Mouse (Mus musculus) ovary, adult 18-20 months (tissue): ENCODE results near the gene Slc35c1.

Experiments
- DNase-seq: peaks from one replicate; pipeline ENCODE4 v3.0.0; 2022; ENCODE audit warnings: low spot score, mixed read lengths

The Slc35c1 gene

DNA sequence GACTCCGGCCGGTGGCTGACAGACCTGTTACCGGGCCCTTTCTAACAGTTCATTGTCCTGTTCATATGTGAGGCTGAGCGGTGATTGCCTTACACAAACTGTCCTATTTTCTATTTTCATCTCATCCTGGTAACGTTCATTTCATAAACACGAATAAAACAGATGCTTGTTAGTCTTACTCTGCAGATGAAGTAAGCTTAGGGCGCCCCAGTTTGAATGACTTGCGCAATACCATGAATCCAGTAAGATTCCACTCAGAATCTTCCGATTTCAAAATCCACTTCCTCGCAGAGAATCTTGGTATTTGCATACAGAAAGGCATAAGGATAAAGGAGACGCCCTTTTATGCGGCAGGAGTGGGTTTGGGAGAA is 26.0 kb downstream of the Slc35c1 start:
- DNase-seq: no peak

DNA sequence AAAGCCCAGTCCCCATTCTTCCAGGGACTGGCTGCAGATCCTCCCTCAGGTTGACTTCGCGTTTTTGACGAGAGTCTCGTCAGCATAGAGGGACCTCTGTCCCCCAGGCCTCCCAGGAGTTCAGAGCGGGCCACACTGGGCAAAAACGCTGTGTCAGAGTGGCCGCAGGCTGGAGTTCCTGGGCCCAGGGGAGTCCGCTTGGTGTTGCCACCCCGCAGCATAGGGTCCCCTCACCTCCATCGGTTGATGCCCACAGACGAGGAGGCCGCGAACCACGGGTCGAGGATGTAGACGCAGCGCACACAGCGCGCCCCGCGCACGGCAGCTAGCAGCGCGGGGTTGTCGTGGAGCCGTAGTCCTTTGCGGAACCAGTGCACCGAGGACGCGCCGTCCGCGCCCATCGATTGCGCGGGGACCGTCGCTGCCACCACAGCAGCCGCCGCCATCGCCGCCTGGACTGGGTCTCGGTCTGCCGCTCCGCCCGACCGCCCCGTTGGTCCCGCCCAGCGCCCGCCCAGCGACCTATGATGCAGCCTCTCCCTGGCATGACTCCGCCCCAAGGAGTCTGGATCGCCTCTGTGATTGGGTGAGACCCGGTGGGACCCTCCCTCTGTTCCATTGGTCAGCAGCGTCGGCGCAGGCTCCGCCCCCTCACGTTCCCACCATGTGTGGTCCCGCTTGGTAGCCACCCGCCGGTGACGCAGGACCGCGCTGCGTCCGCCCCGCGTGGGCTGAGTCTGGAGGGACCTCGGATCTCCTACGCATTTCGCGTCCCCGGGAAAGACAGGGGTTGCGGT is 26.6 kb downstream of the Slc35c1 start, which contains the start of gene Cry2:
Gene Cry2, minus strand, starts transcription at position 466 of the 797 bp plus-strand sequence.
- peak; percentile 98 for DNase-seq

DNA sequence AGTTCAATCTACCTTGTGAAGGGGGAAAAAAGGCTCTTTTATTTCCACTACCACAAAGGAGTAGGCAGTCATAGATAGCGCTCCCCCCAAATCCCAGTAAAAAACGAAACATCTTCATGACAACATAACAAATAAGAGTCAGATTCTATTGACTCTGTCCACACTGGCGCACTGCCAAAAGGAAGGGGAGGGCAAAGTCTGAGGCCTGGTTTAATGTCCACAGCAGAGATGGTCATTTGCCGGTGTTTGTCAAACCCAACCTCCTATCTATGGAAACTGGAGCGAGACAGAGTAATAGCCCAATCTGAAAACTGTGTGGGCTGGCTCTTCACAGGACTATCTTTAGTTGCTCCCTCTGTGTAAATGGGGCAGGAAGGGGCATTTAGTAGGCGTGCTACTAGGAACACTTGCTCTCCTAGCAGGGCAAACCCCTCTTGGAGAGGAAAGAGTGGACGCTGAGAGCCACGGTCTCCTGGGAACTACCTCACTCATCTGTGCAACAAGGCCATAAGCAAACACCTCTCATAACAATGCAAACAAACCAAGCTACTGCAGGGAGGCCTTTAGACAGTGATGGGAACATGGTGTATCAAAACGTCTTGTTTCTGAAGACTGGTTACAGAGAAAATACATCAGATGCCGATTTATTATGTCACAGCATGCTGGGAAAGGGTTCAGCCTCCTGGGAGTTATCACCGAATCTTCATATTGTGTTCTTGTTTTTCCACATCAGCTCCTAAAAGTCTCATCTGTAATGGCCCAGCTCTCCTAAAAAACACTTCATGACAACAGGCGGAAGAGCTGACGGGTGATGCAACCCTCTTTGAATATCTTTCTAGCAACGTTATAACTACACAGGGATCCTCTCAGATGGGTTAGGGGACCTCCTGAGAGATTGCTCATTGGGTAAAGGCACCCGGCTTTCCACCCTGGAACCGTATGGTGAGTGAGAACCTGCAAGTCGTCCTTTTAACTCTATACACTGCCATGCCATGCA is 27.7 kb downstream of the Slc35c1 start:
- DNase-seq: peak; percentile 39

DNA sequence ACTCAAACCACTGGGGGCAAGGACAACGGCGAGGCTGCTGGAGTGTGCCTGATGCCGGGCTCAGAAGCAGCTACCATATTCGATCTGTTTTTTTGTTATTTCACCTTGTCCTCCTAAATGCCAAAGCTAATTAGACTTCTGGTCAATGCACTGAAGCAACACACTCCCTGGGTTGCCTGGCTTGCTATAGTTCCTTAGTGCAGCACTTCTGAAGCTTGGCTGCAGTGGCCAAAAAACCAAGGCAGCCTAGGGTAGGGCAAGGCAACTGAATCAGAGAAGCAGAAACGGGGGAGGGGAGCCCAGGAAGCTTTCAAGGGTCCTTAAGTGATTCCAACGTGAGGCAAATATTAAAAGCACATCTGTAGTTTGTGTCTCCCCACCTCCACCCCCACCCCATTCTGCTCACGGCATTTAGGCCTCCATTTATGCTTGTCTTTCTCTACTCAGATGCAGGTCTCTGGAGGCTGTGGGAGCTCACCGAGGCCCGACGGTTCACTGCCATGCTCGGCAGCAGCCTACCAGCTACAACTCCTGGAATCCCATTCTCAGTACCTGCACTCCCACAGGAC is 28.6 kb downstream of the Slc35c1 start:
- no peak for DNase-seq

DNA sequence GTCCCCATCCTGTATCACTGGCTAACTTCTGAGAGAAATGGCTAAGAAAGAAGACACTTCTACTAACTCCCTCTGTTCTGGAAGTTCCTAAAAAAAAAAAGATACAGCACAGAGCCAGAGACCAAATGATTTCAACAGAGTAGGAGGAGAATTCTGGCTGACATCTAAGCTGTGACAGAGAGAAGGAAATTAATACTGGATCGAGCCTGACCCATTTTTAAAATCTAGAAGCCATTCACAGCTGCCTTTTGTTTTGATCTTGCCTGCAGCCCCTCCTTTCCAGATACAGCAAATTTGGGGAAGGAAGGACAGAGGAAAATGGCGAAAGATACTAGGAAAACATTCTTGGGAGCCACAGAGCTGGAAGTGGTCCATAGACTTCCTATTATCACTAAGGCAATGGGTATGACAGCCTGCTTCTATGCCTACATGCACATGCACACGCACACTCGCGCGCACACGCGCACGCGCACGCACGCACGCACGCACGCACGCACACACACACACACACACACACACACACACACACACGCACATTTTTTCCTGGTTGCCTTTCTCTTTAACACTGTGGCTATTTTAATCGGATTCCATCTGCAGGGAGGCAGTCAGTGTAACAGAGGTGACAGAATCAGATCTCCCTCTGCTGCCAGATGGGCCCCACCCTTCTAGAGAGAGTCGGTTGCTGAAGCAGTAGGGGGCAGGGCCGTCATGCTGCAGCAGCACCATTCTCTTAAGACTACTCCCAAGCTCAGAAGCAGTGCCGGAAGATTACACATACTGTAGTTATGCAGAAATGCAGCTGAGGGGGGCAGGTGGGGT is 29.4 kb downstream of the Slc35c1 start:
- DNase-seq: peak; percentile 30

DNA sequence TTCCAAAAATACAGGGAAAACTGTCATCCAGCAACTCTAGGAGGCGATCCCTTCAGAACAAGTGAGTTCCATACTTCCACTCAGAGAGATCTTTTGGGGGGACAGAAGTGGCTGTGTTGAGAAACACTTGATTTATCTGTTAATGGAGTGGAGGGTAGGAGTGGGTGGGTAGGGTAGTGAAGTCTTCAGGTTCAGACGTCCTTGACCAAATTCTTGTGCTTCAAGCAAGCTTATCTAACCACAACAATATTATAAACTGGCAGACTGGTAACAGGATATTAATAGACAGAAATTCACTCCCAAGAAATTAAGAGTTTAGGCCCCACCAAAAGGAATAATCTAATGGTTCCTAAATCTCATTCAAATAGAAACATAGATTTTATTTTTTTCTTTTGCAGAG is 30.2 kb downstream of the Slc35c1 start:
- DNase-seq: no peak

DNA sequence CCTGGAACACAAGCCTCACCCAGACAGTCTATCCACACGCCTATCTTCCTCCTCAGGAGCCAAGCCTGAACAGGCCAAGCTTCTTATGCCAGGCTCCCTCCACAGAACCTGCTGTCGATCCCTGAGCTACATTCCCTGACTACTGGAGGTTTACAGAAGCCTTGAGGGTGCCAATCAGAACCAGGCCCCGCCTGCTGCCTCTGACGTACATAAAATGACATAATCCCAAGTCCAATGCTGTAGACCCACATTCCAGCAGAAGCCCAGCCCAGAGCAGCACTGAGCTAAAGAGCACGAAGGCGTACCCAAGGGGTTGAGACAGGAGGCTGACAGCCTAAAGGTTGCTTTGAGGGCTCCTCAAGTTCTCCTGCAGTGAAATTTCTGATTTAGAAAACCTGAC is 32.5 kb downstream of the Slc35c1 start:
- DNase-seq: peak; percentile 47

DNA sequence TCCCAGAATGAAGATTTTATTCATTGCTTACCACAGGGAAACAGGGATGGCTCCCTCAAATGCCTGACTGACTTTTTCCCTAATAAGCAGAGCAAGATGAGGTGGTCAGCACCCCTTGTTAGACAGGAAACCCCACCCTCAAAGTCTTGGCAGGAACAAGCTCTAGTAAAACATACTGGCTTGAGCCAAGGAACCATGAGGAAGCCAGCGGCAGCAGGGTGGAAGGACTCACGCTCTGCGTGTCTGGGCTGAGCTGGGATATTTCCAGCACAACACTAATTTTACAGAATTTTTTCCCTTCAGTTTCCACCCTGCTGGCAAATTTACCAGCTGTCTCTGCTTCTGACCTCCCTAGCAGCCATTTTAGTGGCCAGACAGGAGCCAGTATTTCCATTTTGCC is 33.9 kb downstream of the Slc35c1 start:
- no peak for DNase-seq

DNA sequence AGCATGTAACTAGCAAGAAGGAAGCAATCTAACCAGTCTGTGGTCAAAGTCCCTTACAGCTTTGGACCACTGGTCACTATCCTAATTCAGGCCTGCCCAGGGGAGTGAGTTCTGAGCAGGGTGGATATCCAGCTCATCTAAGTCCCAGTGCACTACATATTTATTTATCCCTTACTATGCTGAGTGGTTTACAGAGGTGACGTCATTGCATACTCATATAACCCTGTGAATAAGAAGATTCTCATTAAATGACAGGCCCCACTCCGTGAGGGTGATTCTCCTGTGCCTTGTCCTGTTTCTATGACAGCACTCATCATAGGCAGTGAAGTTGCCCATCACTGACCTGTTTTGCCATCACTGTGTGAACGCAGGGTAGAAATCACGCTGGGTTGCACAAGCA is 35.0 kb downstream of the Slc35c1 start:
- DNase-seq: no peak

DNA sequence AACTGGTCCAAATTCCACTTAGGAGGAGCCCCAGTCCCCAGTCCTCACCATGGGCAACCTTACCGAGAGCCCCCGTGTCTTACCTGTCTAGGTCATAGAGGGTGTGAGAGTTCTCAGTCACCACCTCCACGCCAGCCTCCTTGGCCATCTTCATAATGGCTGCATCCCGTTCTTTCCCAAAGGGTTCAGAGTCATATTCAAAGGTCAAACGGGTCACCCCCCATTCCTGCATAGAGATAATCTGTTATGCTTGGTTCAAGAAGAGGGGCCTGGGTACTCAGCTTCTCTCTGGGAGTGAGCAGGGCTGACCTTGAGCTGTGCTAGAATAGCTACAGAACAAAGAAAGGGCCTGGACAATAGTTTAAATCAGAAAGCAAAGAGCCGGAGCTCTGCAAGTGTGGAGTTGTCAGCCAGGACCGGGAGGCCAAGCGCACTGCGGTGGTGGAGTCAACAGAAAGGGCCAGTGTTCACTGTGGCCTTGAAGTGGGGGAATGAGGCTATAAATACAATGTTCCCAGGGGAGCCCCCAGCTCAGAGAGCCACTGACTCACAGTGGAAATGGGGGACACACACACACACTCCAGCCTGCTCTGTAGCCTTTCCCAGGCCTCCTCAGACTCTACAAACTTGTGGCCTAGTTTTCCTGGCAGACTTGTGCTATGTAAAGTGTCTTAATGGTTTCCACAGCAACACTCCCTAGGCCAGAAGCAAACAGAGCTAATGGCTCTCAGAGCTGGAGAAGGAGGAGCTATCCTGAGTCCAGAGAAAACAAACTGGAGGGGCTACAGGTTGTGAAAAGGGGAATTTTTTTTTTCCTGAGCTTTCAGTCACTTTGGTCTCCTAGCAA is 35.7 kb downstream of the Slc35c1 start:
- DNase-seq: peak; percentile 57

DNA sequence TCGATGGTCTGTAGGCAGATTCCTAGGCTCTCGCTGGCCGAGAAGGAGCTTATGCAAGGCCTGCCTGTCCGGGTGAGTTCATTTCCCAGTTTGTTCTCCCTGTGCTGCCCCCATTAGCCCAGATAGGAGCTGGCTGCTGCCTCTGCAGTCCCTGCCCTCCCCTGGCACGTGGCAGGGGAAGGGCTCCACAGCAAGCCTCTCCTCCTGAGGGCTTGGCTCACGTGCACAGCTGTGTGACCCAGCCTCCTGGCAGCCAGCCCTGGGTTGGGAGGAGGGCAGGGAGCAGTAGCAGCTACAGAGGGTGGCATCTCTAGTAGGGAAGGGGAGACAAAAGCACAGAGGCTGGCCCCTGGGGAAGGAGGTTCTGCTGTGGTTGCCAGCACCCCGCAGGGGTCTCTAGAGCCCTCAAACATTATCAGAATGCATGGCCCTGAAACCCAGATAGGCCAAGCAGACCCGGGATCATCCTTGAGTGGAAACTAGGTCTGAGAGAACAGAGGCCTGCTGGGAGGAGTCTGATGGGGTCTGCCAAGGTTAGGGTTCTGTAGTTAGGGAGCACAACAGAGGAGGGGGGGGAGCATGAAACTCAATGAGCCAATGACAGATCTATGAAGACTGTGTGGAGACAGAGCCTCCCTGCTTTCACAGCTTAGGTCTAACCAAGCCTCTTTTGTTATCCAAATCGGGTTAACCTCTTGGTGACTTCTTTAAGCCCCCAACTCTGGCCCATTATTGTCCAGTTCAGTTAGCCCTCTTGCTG is 36.5 kb downstream of the Slc35c1 start:
- DNase-seq: peak; percentile 93

DNA sequence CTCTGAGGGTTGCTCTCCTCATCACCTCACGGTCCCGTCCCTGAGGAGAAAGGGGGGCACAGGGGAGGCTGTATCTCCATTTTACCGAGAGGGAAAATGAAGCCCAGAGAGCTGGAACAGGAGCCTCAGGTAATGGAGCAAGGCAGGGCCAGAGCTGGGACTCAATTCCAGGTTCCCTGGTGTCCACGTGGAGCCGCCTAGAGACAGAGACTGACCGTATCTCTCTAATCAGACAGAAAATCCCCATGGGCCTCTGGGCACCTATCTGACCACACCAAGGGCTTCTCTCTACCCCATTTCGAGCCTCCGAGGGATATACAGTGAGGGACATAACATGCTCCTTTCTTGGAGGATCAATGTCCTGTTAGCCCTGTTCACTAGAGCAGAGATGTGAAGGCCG is 37.2 kb downstream of the Slc35c1 start:
- no peak for DNase-seq

DNA sequence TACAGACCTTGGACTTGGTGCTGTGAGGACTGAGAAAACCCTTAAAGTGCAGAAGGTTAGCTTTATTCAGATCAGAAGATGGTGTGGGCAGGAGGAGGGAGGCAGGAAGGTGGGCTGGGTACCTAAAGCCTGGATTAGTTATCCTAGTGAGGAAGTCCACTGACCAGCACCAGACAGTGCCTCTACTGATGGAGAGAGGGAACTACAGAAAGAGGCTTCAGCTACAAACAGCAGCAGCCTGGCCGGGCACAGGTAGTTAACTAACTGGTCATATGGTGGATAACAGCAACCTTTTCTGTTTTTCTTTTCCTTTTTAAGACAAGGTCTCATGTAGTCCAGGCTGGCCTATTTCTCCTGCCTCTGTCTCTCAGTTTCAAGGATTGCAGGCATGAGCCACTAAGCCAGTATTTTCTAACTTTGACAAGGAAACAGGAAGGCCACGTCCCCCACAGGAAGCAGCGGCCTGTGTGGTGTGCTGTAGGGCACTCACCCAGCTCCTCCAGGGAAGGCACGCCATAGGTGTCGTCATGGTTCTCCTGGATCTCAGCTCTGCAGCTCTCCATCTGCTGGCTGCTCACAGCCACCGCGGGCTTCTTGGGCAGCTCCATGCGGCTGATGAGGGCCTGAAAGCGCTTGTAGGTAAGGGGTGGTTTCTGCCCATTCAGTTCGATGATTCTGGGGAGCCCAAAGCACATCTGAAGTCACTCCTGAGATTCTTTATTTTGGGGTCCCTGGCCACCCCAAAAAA is 37.8 kb downstream of the Slc35c1 start:
- no peak for DNase-seq

DNA sequence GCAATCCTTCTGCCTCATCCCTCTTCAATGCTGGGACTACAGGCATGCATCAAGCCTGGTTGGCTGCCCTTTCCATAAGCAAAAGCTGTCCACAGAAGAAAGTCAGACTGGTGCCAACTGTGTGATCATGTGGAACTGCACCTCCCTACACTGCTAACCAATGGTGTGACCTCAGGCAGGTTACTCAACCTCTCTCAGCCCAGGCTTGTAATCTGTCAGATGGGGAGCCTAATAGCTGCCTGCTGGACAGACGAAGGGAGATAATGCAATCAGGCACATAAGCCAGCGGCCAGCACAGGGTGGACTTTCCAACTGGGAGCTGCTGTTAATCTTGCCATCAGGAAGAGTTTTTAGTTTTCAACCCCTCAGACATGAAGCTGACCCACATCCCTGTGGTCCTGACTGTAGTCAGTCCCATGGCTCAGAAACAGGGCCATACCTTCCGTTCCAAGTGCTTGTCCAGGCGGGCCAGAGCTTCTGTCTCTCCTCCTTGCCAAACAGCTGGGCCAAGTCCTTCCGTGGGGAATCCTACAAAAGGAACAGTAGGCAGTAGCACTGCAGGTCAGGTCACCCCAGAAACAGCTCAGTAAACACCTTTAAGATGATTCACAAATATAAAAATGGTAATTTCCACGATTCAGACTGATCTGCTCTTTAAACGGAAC is 38.5 kb downstream of the Slc35c1 start:
- DNase-seq: no peak

DNA sequence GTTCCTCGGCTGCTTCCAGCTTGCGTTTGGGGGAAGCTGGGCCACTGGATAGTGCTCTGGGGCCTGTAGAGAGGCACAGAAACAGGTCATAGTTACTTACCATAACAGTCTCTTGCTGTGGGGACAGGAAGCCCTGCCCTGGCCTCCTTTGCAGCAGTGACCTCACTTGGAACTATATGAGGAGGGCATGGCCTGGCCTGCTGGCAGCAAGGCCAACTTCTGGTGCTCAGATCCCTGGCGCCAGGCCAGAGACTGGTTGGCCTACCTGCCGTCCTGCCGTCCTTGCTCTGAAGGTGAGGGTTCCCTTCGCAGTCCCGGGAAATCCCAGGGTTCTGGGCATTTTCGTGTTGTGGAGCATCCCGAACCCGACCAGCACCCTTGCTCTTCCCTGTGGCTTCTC is 48.6 kb downstream of the Slc35c1 start:
- no peak for DNase-seq

DNA sequence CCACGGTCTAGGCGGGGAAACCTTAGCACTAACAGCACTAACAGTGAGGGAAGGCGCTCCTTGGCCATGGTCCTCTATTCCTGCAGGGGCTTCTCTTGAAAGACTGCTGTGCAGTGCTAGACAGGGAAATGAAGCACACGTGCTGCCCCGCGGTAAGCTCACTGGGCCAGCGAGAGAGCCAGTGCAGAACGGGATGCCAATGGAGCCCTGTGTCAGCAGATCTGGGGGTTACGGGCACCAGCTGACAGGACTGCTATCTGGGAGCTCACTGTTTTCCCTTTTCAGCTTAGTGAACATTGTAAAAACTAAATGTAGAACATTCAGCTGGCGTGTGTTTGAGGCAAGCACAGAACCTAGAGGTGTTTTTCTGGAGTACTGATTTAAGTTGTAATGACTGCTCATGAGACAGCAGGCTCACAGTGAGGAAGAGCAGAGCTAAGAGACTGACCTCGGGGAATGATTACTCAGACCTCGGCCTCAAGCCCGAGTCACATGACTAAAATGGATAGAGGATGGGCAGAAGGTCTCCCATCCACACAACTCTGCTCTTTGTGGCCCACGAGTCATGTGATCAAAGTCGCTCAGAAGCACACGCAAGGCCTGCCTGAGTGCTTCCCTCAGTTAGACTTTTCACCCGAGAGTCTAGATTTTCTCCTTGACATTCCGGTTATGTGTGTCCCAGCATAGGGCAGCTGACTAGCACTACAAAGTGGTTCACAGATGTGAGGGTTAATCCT is 51.9 kb downstream of the Slc35c1 start:
- no peak for DNase-seq

DNA sequence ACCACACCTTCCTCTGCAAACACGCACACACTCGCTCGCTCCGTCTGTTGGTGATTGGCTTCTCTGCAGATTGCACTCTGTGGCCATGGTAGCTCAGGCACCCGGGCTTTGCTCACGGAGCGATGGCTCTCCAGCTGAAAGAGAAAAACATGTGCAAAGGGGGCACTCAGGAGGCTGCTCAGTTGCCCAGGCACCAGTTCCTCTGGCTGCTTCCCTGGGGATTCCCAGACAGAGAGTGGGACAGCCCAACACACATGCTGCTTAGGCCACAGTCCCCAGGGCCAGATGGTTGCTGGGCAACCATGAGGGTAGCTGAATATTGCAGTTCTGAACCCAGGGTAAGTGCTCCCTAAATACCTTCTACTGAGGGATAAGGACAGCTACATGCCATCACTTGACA is 54.7 kb downstream of the Slc35c1 start:
- no peak for DNase-seq

DNA sequence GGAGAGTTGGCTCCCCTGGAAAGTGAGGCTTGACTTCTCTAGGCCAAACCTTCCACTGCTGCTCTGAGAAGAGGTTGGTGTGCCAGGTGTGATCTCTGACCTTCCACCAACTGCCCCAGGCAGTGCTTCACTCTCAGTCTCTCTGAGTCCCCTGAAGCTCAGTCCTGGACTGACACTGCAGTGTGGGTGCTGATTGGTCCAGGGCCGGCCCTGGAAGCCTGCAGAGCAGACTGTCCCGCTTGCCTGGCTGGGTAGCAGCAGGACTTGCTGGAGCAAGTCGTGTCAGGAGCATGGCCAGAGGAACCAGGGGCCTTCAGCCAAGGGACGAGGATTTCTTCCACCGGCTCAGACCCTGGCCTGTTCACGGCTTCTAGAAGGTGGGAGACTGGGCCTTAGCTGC is 55.6 kb downstream of the Slc35c1 start:
- DNase-seq: no peak
